Mouse (Mus musculus) intestine, postnatal 0 days (tissue): ENCODE measurements around the gene Majin. TPM values are rescaled to one million over a fixed set of nuclear protein-coding genes. Genes with fewer than 3 reads are reported as not detected.

Source experiments
- ATAC-seq: fragments of 200-750 bp; cut with Nextera tagmentation; 2 replicates; pipeline ENCODE4 v1.8.0; 2017; ENCODE audit warnings: mild to moderate bottlenecking, moderate TSS enrichment, moderate library complexity
- H3K27ac ChIP-seq: fragments of 300-500 bp; sonication (generic); 2 replicates; pipeline ENCODE4 v1.5.1; 2014; ENCODE audit warnings: mild to moderate bottlenecking, low read depth, low read length, moderate library complexity
- H3K27me3 ChIP-seq: fragments of 300-500 bp; sonication (generic); replicated peaks from 2 replicates; pipeline ENCODE4 v1.6.1; 2014; ENCODE audit warnings: low read length, mixed read lengths; ENCODE audit not compliant: control insufficient read depth, insufficient read depth
- H3K36me3 ChIP-seq: fragments of 300-500 bp; sonication (generic); 2 replicates; pipeline ENCODE4 v1.6.1; 2014; ENCODE audit warnings: mild to moderate bottlenecking, moderate library complexity; ENCODE audit not compliant: control insufficient read depth, insufficient read depth
- H3K4me1 ChIP-seq: fragments of 300-500 bp; sonication (generic); replicated peaks from 2 replicates; pipeline ENCODE4 v1.6.1; 2014; ENCODE audit warnings: antibody characterized with exemption, low read length, mixed read lengths; ENCODE audit not compliant: control insufficient read depth, insufficient read depth
- H3K4me2 ChIP-seq: fragments of 300-500 bp; sonication (generic); replicated peaks from 2 replicates; pipeline ENCODE4 v1.6.1; 2014; ENCODE audit warnings: low read depth, mild to moderate bottlenecking, moderate library complexity
- H3K4me3 ChIP-seq: fragments of 300-500 bp; sonication (generic); 2 replicates; pipeline ENCODE4 v1.5.1; 2014; ENCODE audit warnings: low read depth, low read length
- H3K9ac ChIP-seq: fragments of 300-500 bp; sonication (generic); 2 replicates; pipeline ENCODE4 v1.6.1; 2014; ENCODE audit warnings: mild to moderate bottlenecking, low read depth, low read length
- H3K9me3 ChIP-seq: fragments of 300-500 bp; sonication (generic); 2 replicates; pipeline ENCODE4 v1.6.1; 2016; ENCODE audit warnings: mixed run types; ENCODE audit not compliant: control insufficient read depth
- CTCF ChIP-seq: sonication (generic); IDR thresholded peaks from 2 replicates; pipeline ENCODE4 v1.5.1; 2016; ENCODE audit warnings: low read depth, mild to moderate bottlenecking, control low read depth, antibody characterized with exemption, moderate library complexity
- WGBS: fragments of 180-500 bp; shearing (Covaris S2); extraction: QIAGEN DNeasy Blood & Tissue Kit; methylation state at CpG from one replicate; pipeline ENCODE4 v1.1.7; 2014; 5-methylcytosine and 5-hydroxymethylcytosine counted together
- polyA plus RNA-seq: library from polyadenylated mRNA; unstranded; fragments of >200 nt; fragmentation: Nextera tagmentation; extraction: Ambion mirVana; gene quantifications from 2 replicates; pipeline ENCODE4 v1.2.1, GENCODE M21; 2015

Gene Majin
- polyA plus RNA-seq: 0.20 TPM in 1 of 2 replicates, not detected in the other

GRCm38 (mm10) chr19:6184131-6184530 lies at the start of gene Majin:
TSS of gene Majin (plus strand) at chr19:6184388.
- H3K4me1 ChIP-seq: no peaks in the 10 kb centered on the region
- TF ChIP-seq CTCF: no peak

GRCm38 (mm10) chr19:6136397-6136796 lies 47.8 kb upstream of the Majin start:
- H3K27me3 ChIP-seq: no peaks in the 10 kb centered on the region
- TF ChIP-seq CTCF: no peak

More at GRCm38 (mm10) chr19:6184131-6184530, at the start of gene Majin:
- H3K4me2 ChIP-seq: no peak within 1 kb of the TSS
- no peaks in the 10 kb centered on the region for H3K36me3 ChIP-seq
- no peak within 1 kb of the TSS for H3K4me3 ChIP-seq
- no peak within 1 kb of the TSS for H3K27ac ChIP-seq
- ATAC-seq: no peak
- no peak within 1 kb of the TSS for H3K9ac ChIP-seq
- WGBS: 81% methylated on average over 23 of the region's 23 CpGs
- no peaks in the 10 kb centered on the region for H3K9me3 ChIP-seq
- no peaks in the 10 kb centered on the region for H3K27me3 ChIP-seq

GRCm38 (mm10) chr19:6139701-6140100 lies 44.5 kb upstream of the Majin start:
- H3K9me3 ChIP-seq: no peaks in the 10 kb centered on the region
- peaks cover 15% of the 10 kb centered on the region for H3K36me3 ChIP-seq
- no peak for ATAC-seq
- H3K9ac ChIP-seq: 0 out of 2 replicates have a peak overlapping the region, but pooled peaks have one; percentile 76
- peak overlapping the region; percentile 97; the same call in 1 of the 2 replicates for H3K4me2 ChIP-seq
- 94% methylated on average over 6 of the region's 6 CpGs for WGBS
- H3K4me3 ChIP-seq: no peak overlapping the region
- no peak overlapping the region for H3K27ac ChIP-seq
- H3K4me1 ChIP-seq: 0 out of 2 replicates have a peak, but pooled peaks cover 4% of the 10 kb centered on the region
- TF ChIP-seq CTCF: no peak
- H3K27me3 ChIP-seq: no peaks in the 10 kb centered on the region

More at GRCm38 (mm10) chr19:6136397-6136796, 47.8 kb upstream of the Majin start:
- Histone ChIP-seq H3K4me2 (no peak overlapping the region), H3K27ac (no peak overlapping the region), H3K4me1 (0 out of 2 replicates have a peak, but pooled peaks cover 4% of the 10 kb centered on the region), H3K9ac (no peak overlapping the region), H3K4me3 (no peak overlapping the region), H3K36me3 (peaks cover 15% of the 10 kb centered on the region), H3K9me3 (no peaks in the 10 kb centered on the region)
- WGBS: 81% methylated on average over 3 of the region's 3 CpGs
- ATAC-seq: no peak

- Histone ChIP-seq H3K9ac (peak overlapping the region; percentile 76), H3K4me2 (peak overlapping the region; percentile 97), H3K36me3 (peaks cover 15% of the 10 kb centered on the region), H3K4me3 (peak overlapping the region; percentile 81), H3K4me1 (0 out of 2 replicates have a peak, but pooled peaks cover 4% of the 10 kb centered on the region), H3K27ac (peak overlapping the region; percentile 92), H3K9me3 (no peaks in the 10 kb centered on the region), H3K27me3 (no peaks in the 10 kb centered on the region)
- peak; percentile 21; the same call in 1 of the 2 replicates for ATAC-seq
- TF ChIP-seq CTCF: no peak
- WGBS: 2% methylated on average over 13 of the region's 16 CpGs
These were observed 43.9 kb upstream of the Majin start for GRCm38 (mm10) chr19:6140374-6140677.

GRCm38 (mm10) chr19:6140678-6141393 lies 43.4 kb upstream of the Majin start, which contains the start of gene Batf2:
TSS of gene Batf2 (plus strand) at chr19:6140983.
- WGBS: under 1% methylated on average over 68 of the region's 68 CpGs
- no peaks in the 10 kb centered on the region for H3K27me3 ChIP-seq

GRCm38 (mm10) chr19:6141394-6141749 lies 42.8 kb upstream of the Majin start, which contains the start of gene Arl2:
TSS of gene Arl2 (minus strand) at chr19:6141548.
- Histone ChIP-seq H3K36me3 (peaks cover 9% of the 10 kb centered on the region), H3K4me2 (peak within 1 kb of the TSS; percentile 97), H3K9ac (peak within 1 kb of the TSS; percentile 76), H3K27me3 (no peaks in the 10 kb centered on the region), H3K4me1 (0 out of 2 replicates have a peak, but pooled peaks cover 4% of the 10 kb centered on the region), H3K27ac (peak within 1 kb of the TSS; percentile 92), H3K4me3 (peak within 1 kb of the TSS; percentile 81), H3K9me3 (no peaks in the 10 kb centered on the region)
- no peak; the same call in 1 of the 2 replicates for TF ChIP-seq CTCF
- ATAC-seq: peak; percentile 73
- WGBS: under 1% methylated on average over 15 of the region's 15 CpGs

More at GRCm38 (mm10) chr19:6140678-6141393, 43.4 kb upstream of the Majin start, which contains the start of gene Batf2:
- peak; percentile 86 for TF ChIP-seq CTCF
- Histone ChIP-seq H3K4me3 (peak within 1 kb of the TSS; percentile 81), H3K36me3 (peaks cover 15% of the 10 kb centered on the region), H3K4me2 (peak within 1 kb of the TSS; percentile 97), H3K27ac (peak within 1 kb of the TSS; percentile 92), H3K4me1 (0 out of 2 replicates have a peak, but pooled peaks cover 4% of the 10 kb centered on the region), H3K9me3 (no peaks in the 10 kb centered on the region), H3K9ac (peak within 1 kb of the TSS; percentile 76)
- ATAC-seq: peak; percentile 92
